Mouse (Mus musculus) urinary bladder, postnatal 25 days (tissue): ENCODE results near the gene Smim1.
A peak's percentile ranks its signal among the peaks of the same experiment; 100 is the strongest.

Experiments
- DNase-seq: peaks from one replicate; pipeline ENCODE4 v3.0.0; 2022; ENCODE audit warnings: low spot score

The Smim1 gene

GRCm38 (mm10) chr4:154021432-154021831 lies 4.6 kb downstream of the Smim1 start:
- no peak for DNase-seq

- DNase-seq, result peak; percentile 50
Observed at GRCm38 (mm10) chr4:154019571-154019970, 6.5 kb downstream of the Smim1 start.

- no peak for DNase-seq
Observed at GRCm38 (mm10) chr4:154015476-154015875, 10.6 kb downstream of the Smim1 start.

- DNase-seq, result no peak
Observed at GRCm38 (mm10) chr4:154012132-154012882, 13.7 kb downstream of the Smim1 start.

- peak; percentile 72 for DNase-seq
Observed at GRCm38 (mm10) chr4:154011646-154012089, 14.4 kb downstream of the Smim1 start, which contains the start of gene Lrrc47. TSS of gene Lrrc47 (plus strand) at chr4:154011731.

GRCm38 (mm10) chr4:154010907-154011645 lies 15.0 kb downstream of the Smim1 start:
- DNase-seq, result no peak

- DNase-seq, result no peak
Observed at GRCm38 (mm10) chr4:154007759-154008158, 18.3 kb downstream of the Smim1 start.

- no peak for DNase-seq
Observed at GRCm38 (mm10) chr4:154006264-154006663, 19.8 kb downstream of the Smim1 start.

GRCm38 (mm10) chr4:154005488-154005887 lies 20.5 kb downstream of the Smim1 start:
- no peak for DNase-seq

GRCm38 (mm10) chr4:153993505-153993904 lies 32.5 kb downstream of the Smim1 start:
- no peak for DNase-seq

GRCm38 (mm10) chr4:153992715-153993114 lies 33.3 kb downstream of the Smim1 start:
- DNase-seq, result no peak

GRCm38 (mm10) chr4:153980470-153980869 lies 45.6 kb downstream of the Smim1 start:
- DNase-seq, result no peak

- DNase-seq, result no peak
Observed at GRCm38 (mm10) chr4:153979243-153979642, 46.8 kb downstream of the Smim1 start.

GRCm38 (mm10) chr4:153975768-153976167 lies 50.3 kb downstream of the Smim1 start:
- no peak for DNase-seq

GRCm38 (mm10) chr4:153975292-153975662 lies 50.8 kb downstream of the Smim1 start:
- DNase-seq, result no peak

- DNase-seq, result peak; percentile 96
Observed at GRCm38 (mm10) chr4:153974431-153975291, 51.4 kb downstream of the Smim1 start, which contains the start of the genes Dffb and Cep104. TSS of gene Dffb (minus strand) at chr4:153975126. TSS of gene Cep104 (plus strand) at chr4:153975194.
